Mouse (Mus musculus) heart, adult 10 weeks (tissue): ENCODE results near the gene Cacna1h. TPM values are rescaled to one million over a fixed set of nuclear protein-coding genes. Genes with fewer than 3 reads are reported as not detected.

Source experiments
- polyA plus RNA-seq: library from polyadenylated mRNA; stranded (reverse); fragments of 350-450 nt; fragmentation: Illumina TruSeq; extraction: RNeasy Lipid Tissue Mini Kit (QIAGEN cat#74804); gene quantifications from one replicate; pipeline ENCODE4 v1.2.3, GENCODE M21; 2014; ENCODE audit warnings: low read depth, low replicate concordance

Cacna1h gene
- polyA plus RNA-seq, result 13.6 TPM

GRCm38 (mm10) chr17:25433617-25434606, at the start of gene Cacna1h:
TSS of gene Cacna1h (minus strand) at chr17:25433783.

GRCm38 (mm10) chr17:25454272-25454671, 20.7 kb upstream of the Cacna1h start, which contains the start of gene Tekt4:
TSS of gene Tekt4 (plus strand) at chr17:25454615.

GRCm38 (mm10) chr17:25368973-25369372, 64.6 kb downstream of the Cacna1h start, which contains the start of gene Tpsg1:
TSS of gene Tpsg1 (plus strand) at chr17:25369273.

GRCm38 (mm10) chr17:25366005-25366404, 67.6 kb downstream of the Cacna1h start, which contains the start of gene Tpsb2:
TSS of gene Tpsb2 (plus strand) at chr17:25366305.

GRCm38 (mm10) chr17:25345462-25345861, 88.1 kb downstream of the Cacna1h start, which contains the start of gene Tpsab1:
TSS of gene Tpsab1 (minus strand) at chr17:25345562.

Other genes starting within 250 kb of the Cacna1h start
- gene BC003965, start 249.2 kb downstream of the Cacna1h start, polyA plus RNA-seq, result 21.1 TPM
- 9.1 TPM for gene Unkl, start 245.4 kb downstream of the Cacna1h start, polyA plus RNA-seq
- gene Gnptg, start 193.7 kb downstream of the Cacna1h start, polyA plus RNA-seq, result 18.7 TPM
- 9.7 TPM for gene Tsr3, start 193.6 kb downstream of the Cacna1h start, polyA plus RNA-seq
- gene Baiap3, start 177.4 kb downstream of the Cacna1h start, polyA plus RNA-seq, result 1.0 TPM
- 105 TPM for gene Ube2i, start 159.2 kb downstream of the Cacna1h start, polyA plus RNA-seq
- not detected for gene Prss34, start 135.4 kb downstream of the Cacna1h start, polyA plus RNA-seq
- not detected for gene Prss28, start 125.1 kb downstream of the Cacna1h start, polyA plus RNA-seq
- gene Prss29, start 115.1 kb downstream of the Cacna1h start, polyA plus RNA-seq, result not detected
- gene Tpsab1, start 88.2 kb downstream of the Cacna1h start, polyA plus RNA-seq, result 0.39 TPM
- gene Tpsb2, start 67.5 kb downstream of the Cacna1h start, polyA plus RNA-seq, result 2.8 TPM
- gene Tpsg1, start 64.5 kb downstream of the Cacna1h start, polyA plus RNA-seq, result not detected
- gene Tekt4, start 20.8 kb upstream of the Cacna1h start, polyA plus RNA-seq, result 0.29 TPM
- gene Sstr5, start 63.5 kb upstream of the Cacna1h start, polyA plus RNA-seq, result not detected
- 0.42 TPM for gene Sox8, start 136.9 kb upstream of the Cacna1h start, polyA plus RNA-seq
- gene Lmf1, start 145.3 kb upstream of the Cacna1h start, polyA plus RNA-seq, result 26.1 TPM